Mouse (Mus musculus) heart, adult 2 months (tissue): ENCODE measurements around the gene Vat1l. TPM values are rescaled to one million over a fixed set of nuclear protein-coding genes. Genes with fewer than 3 reads are reported as not detected.

Experiments used
- DNase-seq, 2 experiments: peaks; one replicate each; pipeline ENCODE4 v3.0.0; 2021
- H3K27ac ChIP-seq: fragments of 200-600 bp; 2 replicates; pipeline ENCODE4 v1.8.1; 2022
- H3K27me3 ChIP-seq: fragments of 200-500 bp; 2 replicates; pipeline ENCODE4 v1.6.1; 2012; ENCODE audit warnings: mild to moderate bottlenecking, low read length, inconsistent platforms, mixed read lengths; ENCODE audit not compliant: control insufficient read depth, insufficient read depth
- H3K36me3 ChIP-seq: fragments of 200-500 bp; 2 replicates; pipeline ENCODE4 v1.6.1; 2012; ENCODE audit warnings: low read length, inconsistent platforms; ENCODE audit not compliant: control insufficient read depth, insufficient read depth
- H3K4me1 ChIP-seq: fragments of 200-500 bp; 2 replicates; pipeline ENCODE4 v1.6.1; 2011; ENCODE audit warnings: low read length; ENCODE audit not compliant: control insufficient read depth, insufficient read depth
- H3K4me3 ChIP-seq: fragments of 200-600 bp; 2 replicates; pipeline ENCODE4 v1.8.1; 2022
- H3K79me2 ChIP-seq: fragments of 200-500 bp; replicated peaks from 2 replicates; pipeline ENCODE4 v1.6.1; 2012; ENCODE audit warnings: mild to moderate bottlenecking, inconsistent platforms, low read length, moderate library complexity, mixed read lengths; ENCODE audit not compliant: control insufficient read depth, insufficient read depth
- H3K9ac ChIP-seq: fragments of 200-500 bp; 2 replicates; pipeline ENCODE4 v1.6.1; 2012; ENCODE audit warnings: low read depth, mild to moderate bottlenecking, control low read depth, inconsistent platforms, low read length, mixed read lengths
- CTCF ChIP-seq: fragments of 200-600 bp; IDR thresholded peaks from 2 replicates; pipeline ENCODE4 v1.8.1; 2022; ENCODE audit warnings: antibody characterized with exemption, mild to moderate bottlenecking, moderate library complexity
- EP300 ChIP-seq: fragments of 200-500 bp; IDR thresholded peaks from 2 replicates; pipeline ENCODE4 v1.6.1; 2011; ENCODE audit warnings: low read depth, low read length, control low read depth; ENCODE audit not compliant: insufficient read depth
- POLR2A ChIP-seq: fragments of 200-500 bp; IDR thresholded peaks from 2 replicates; pipeline ENCODE4 v1.6.1; 2011; ENCODE audit warnings: mild to moderate bottlenecking, low read depth, low read length, control low read depth; ENCODE audit not compliant: insufficient read depth
- WGBS: fragments of 180-500 bp; shearing (Covaris S2); methylation state at CpG from one replicate; pipeline ENCODE4 v1.1.7; 2018; 5-methylcytosine and 5-hydroxymethylcytosine counted together
- intact Hi-C: fragments of 180-260 bp; cut with DNase I; formaldehyde crosslinking; loops from one replicate; pipeline ENCODE4 v1.15.1; 2025
- polyA plus RNA-seq: library from polyadenylated mRNA; depleted of rRNA; stranded (reverse); fragments of >200 nt; gene quantifications from 2 replicates; pipeline ENCODE4 v1.2.3, GENCODE M21; 2012; rRNA removed
- total RNA-seq, 2 experiments: library from RNA; stranded (reverse); gene quantifications; 2 replicates each; pipeline ENCODE4 v1.2.3; 2021

The Vat1l gene
- total and polyA plus RNA-seq, 3 experiments = 0.05 to 1.2 (median 0.30) TPM

- intact Hi-C loops = no loop called here
Observed at GRCm38 (mm10) chr8:114418486-114418885, 213.1 kb downstream of the Vat1l start.

DNA sequence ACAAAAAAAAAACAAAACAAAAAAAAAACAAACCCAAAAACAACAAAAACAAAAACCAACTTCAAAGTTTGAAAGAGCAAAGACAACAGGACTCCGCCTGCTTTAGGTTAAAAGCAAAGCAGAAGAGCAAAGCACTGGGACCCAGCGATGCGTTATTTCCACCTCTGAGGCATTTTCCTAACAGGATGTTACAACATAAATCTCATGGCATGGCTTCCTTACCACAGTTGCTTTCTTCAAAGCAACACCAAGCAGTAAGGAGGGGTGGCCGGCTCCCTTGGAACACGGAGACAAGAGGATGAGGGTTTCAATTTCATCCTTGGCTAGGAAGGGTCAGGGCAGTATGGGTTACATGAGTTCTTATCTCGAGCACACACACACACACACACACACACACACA, 213.5 kb downstream of the Vat1l start:
- H3K36me3 ChIP-seq = no peaks in the 10 kb centered on the region
- no peak overlapping the region for H3K4me3 ChIP-seq
- H3K9ac ChIP-seq = no peak overlapping the region
- 54% methylated on average over 6 of the region's 6 CpGs for WGBS
- TF ChIP-seq CTCF (no peak), POLR2A (no peak), EP300 (no peak)
- no peak for DNase-seq
- H3K79me2 ChIP-seq = no peaks in the 10 kb centered on the region
- H3K27ac ChIP-seq = no peak overlapping the region
- H3K27me3 ChIP-seq = no peaks in the 10 kb centered on the region
- H3K4me1 ChIP-seq = no peaks in the 10 kb centered on the region
- intact Hi-C loops = no loop called here

More at GRCm38 (mm10) chr8:114418486-114418885, 213.1 kb downstream of the Vat1l start:
- WGBS = 58% methylated on average over 5 of the region's 5 CpGs
- Histone ChIP-seq H3K9ac (no peak overlapping the region), H3K27me3 (no peaks in the 10 kb centered on the region), H3K36me3 (no peaks in the 10 kb centered on the region), H3K79me2 (no peaks in the 10 kb centered on the region), H3K4me1 (no peaks in the 10 kb centered on the region), H3K27ac (no peak overlapping the region), H3K4me3 (no peak overlapping the region)
- TF ChIP-seq CTCF (no peak), POLR2A (no peak), EP300 (no peak)
- no peak for DNase-seq

DNA sequence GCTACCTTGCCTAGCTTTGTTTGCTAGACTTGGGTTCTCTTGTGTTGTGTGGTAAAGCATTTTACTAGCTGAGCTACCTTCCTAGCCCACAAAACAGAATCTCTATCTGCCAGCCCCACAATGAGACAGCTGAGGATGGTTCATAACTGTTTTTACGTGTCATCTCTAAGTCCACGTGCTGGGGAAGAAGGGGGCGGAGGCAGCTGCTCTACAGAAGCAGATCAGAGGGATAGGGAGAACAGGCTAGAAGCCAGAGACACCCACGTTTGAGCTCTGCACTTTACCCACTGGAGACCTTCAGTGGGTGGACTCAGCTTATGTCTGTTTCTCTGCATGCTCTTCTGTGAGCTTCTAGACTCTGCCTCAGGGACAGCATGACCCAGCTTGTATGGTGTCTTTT, 216.1 kb downstream of the Vat1l start:
- WGBS = 58% methylated on average over 4 of the region's 4 CpGs
- intact Hi-C loops = no loop called here

More for the DNA sequence above, 216.1 kb downstream of the Vat1l start:
- no peak for TF ChIP-seq POLR2A
- no peak for TF ChIP-seq EP300
- no peak for TF ChIP-seq CTCF
- no peak overlapping the region for H3K4me3 ChIP-seq
- H3K79me2 ChIP-seq = no peaks in the 10 kb centered on the region
- no peaks in the 10 kb centered on the region for H3K4me1 ChIP-seq
- H3K27ac ChIP-seq = no peak overlapping the region
- DNase-seq = no peak
- no peak overlapping the region for H3K9ac ChIP-seq
- H3K27me3 ChIP-seq = no peaks in the 10 kb centered on the region
- no peaks in the 10 kb centered on the region for H3K36me3 ChIP-seq

Other genes starting within 250 kb of the Vat1l start
- gene Nudt7, start 72.1 kb upstream of the Vat1l start, total RNA-seq = 10 to 100 TPM; 76.1 to 99.6 TPM
- gene Nudt7, start 72.1 kb upstream of the Vat1l start, polyA plus RNA-seq = 57.3 and 108 TPM in 2 replicates
- gene Clec3a, start 212.5 kb downstream of the Vat1l start, total RNA-seq = under 1 TPM in 1 of 2 experiments, not detected in 1; 0.68 TPM
- 1.0 and 2.6 TPM in 2 replicates for gene Clec3a, start 212.5 kb downstream of the Vat1l start, polyA plus RNA-seq
- gene Wwox, start 234.0 kb downstream of the Vat1l start, total RNA-seq = 1 to 10 TPM; 3.3 to 4.6 TPM
- gene Wwox, start 234.0 kb downstream of the Vat1l start, polyA plus RNA-seq = 4.1 and 4.6 TPM in 2 replicates